Mouse (Mus musculus) lung, embryonic 15.5 days (tissue): ENCODE measurements at regions not wholly inside any gene's neighbourhood (a gene's known extent, or its start where the extent isn't known, plus 50 kb on each side); places are given as distances from the start of the nearest gene placed in this dataset.

Experiments
- ATAC-seq: fragments of 200-750 bp; cut with Nextera tagmentation; 2 replicates; pipeline ENCODE4 v1.8.0; 2017; ENCODE audit warnings: moderate number of reproducible peaks, borderline replicate concordance; ENCODE audit not compliant: low FRiP score, low TSS enrichment; ENCODE audit errors: extremely low read depth
- H3K27ac ChIP-seq: fragments of 300-500 bp; sonication (generic); 2 replicates; pipeline ENCODE4 v1.5.1; 2015; ENCODE audit warnings: moderate library complexity, mild to moderate bottlenecking, inconsistent platforms
- H3K27me3 ChIP-seq: fragments of 300-500 bp; sonication (generic); 2 replicates; pipeline ENCODE4 v1.6.1; 2015; ENCODE audit warnings: inconsistent platforms
- H3K36me3 ChIP-seq: fragments of 300-500 bp; sonication (generic); 2 replicates; pipeline ENCODE4 v1.6.1; 2015; ENCODE audit warnings: inconsistent platforms
- H3K4me1 ChIP-seq: fragments of 300-500 bp; sonication (generic); 2 replicates; pipeline ENCODE4 v1.6.1; 2015; ENCODE audit warnings: inconsistent platforms
- H3K4me2 ChIP-seq: fragments of 300-500 bp; sonication (generic); 2 replicates; pipeline ENCODE4 v1.6.1; 2015; ENCODE audit warnings: inconsistent platforms, mild to moderate bottlenecking, moderate library complexity
- H3K4me3 ChIP-seq: fragments of 300-500 bp; sonication (generic); 2 replicates; pipeline ENCODE4 v1.5.1; 2015; ENCODE audit warnings: mild to moderate bottlenecking, inconsistent platforms
- H3K9ac ChIP-seq: fragments of 300-500 bp; sonication (generic); 2 replicates; pipeline ENCODE4 v1.6.1; 2015; ENCODE audit warnings: inconsistent platforms
- H3K9me3 ChIP-seq: fragments of 300-500 bp; sonication (generic); 2 replicates; pipeline ENCODE4 v1.6.1; 2016; ENCODE audit warnings: inconsistent platforms
- WGBS: fragments of 180-500 bp; shearing (Covaris S2); methylation state at CpG from one replicate; pipeline ENCODE4 v1.1.7; 2015; 5-methylcytosine and 5-hydroxymethylcytosine counted together

GRCm38 (mm10) chr16:77459651-77460050 is 142.2 kb downstream of the Gm11146 start:
- Histone ChIP-seq H3K4me3 (no peak overlapping the region), H3K4me2 (no peak overlapping the region), H3K27ac (no peak overlapping the region), H3K36me3 (no peaks in the 10 kb centered on the region), H3K9ac (no peak overlapping the region), H3K4me1 (peaks cover 6% of the 10 kb centered on the region), H3K27me3 (no peaks in the 10 kb centered on the region), H3K9me3 (no peaks in the 10 kb centered on the region)
- ATAC-seq, result no peak
- WGBS, result 30% methylated on average over 2 of the region's 2 CpGs

GRCm38 (mm10) chr16:77444647-77445046 is 157.2 kb downstream of the Gm11146 start:
- Histone ChIP-seq H3K4me3 (no peak overlapping the region), H3K9ac (no peak overlapping the region), H3K4me2 (no peak overlapping the region), H3K4me1 (no peaks in the 10 kb centered on the region), H3K27me3 (no peaks in the 10 kb centered on the region), H3K9me3 (no peaks in the 10 kb centered on the region), H3K36me3 (no peaks in the 10 kb centered on the region), H3K27ac (no peak overlapping the region)
- ATAC-seq, result no peak
- 91% methylated on average over 6 of the region's 6 CpGs for WGBS

- no peak overlapping the region for H3K4me3 ChIP-seq
- no peak overlapping the region for H3K27ac ChIP-seq
- H3K4me2 ChIP-seq, result no peak overlapping the region
- WGBS, result 28% methylated on average over 4 of the region's 4 CpGs
- H3K36me3 ChIP-seq, result no peaks in the 10 kb centered on the region
- no peaks in the 10 kb centered on the region for H3K4me1 ChIP-seq
- no peaks in the 10 kb centered on the region for H3K9me3 ChIP-seq
- no peaks in the 10 kb centered on the region for H3K27me3 ChIP-seq
- ATAC-seq, result no peak; the same call in 1 of the 2 replicates
- no peak overlapping the region for H3K9ac ChIP-seq
Observed at GRCm38 (mm10) chr16:77444006-77444405, 157.9 kb downstream of the Gm11146 start.

GRCm38 (mm10) chr16:77443318-77443717 is 158.6 kb downstream of the Gm11146 start:
- Histone ChIP-seq H3K36me3 (no peaks in the 10 kb centered on the region), H3K4me3 (no peak overlapping the region), H3K9me3 (no peaks in the 10 kb centered on the region), H3K4me2 (no peak overlapping the region), H3K9ac (no peak overlapping the region), H3K27ac (no peak overlapping the region), H3K4me1 (no peaks in the 10 kb centered on the region), H3K27me3 (no peaks in the 10 kb centered on the region)
- no peak for ATAC-seq
- WGBS, result 86% methylated on average over 5 of the region's 5 CpGs

GRCm38 (mm10) chr16:77442866-77443265 is 159.0 kb downstream of the Gm11146 start:
- Histone ChIP-seq H3K9me3 (no peaks in the 10 kb centered on the region), H3K4me3 (no peak overlapping the region), H3K9ac (no peak overlapping the region), H3K27me3 (no peaks in the 10 kb centered on the region), H3K4me2 (no peak overlapping the region), H3K4me1 (no peaks in the 10 kb centered on the region), H3K27ac (no peak overlapping the region), H3K36me3 (no peaks in the 10 kb centered on the region)
- ATAC-seq, result no peak
- 89% methylated on average over 6 of the region's 6 CpGs for WGBS

- no peak overlapping the region for H3K4me2 ChIP-seq
- no peaks in the 10 kb centered on the region for H3K36me3 ChIP-seq
- H3K4me3 ChIP-seq, result no peak overlapping the region
- ATAC-seq, result no peak
- no peak overlapping the region for H3K9ac ChIP-seq
- H3K4me1 ChIP-seq, result no peaks in the 10 kb centered on the region
- whole genome bisulfite sequencing, result 70% methylated on average over 4 of the region's 4 CpGs
- no peaks in the 10 kb centered on the region for H3K9me3 ChIP-seq
- H3K27ac ChIP-seq, result no peak overlapping the region
- H3K27me3 ChIP-seq, result no peaks in the 10 kb centered on the region
Observed at GRCm38 (mm10) chr16:77431345-77431744, 170.5 kb downstream of the Gm11146 start.

GRCm38 (mm10) chr16:77422385-77423363 is 179.2 kb downstream of the Gm11146 start:
- WGBS, result 83% methylated on average over 12 of the region's 12 CpGs
- no peaks in the 10 kb centered on the region for H3K9me3 ChIP-seq
- ATAC-seq, result no peak
- no peak overlapping the region for H3K27ac ChIP-seq
- H3K4me1 ChIP-seq, result no peaks in the 10 kb centered on the region; the same call in 1 of the 2 replicates
- H3K9ac ChIP-seq, result no peak overlapping the region
- no peak overlapping the region for H3K4me3 ChIP-seq
- no peaks in the 10 kb centered on the region for H3K36me3 ChIP-seq
- H3K4me2 ChIP-seq, result no peak overlapping the region
- no peaks in the 10 kb centered on the region for H3K27me3 ChIP-seq

- H3K4me1 ChIP-seq, result no peaks in the 10 kb centered on the region; the same call in 1 of the 2 replicates
- H3K36me3 ChIP-seq, result no peaks in the 10 kb centered on the region
- H3K27me3 ChIP-seq, result no peaks in the 10 kb centered on the region
- H3K9ac ChIP-seq, result no peak overlapping the region
- peak overlapping the region; percentile 5; the same call in 1 of the 2 replicates for H3K4me2 ChIP-seq
- H3K4me3 ChIP-seq, result no peak overlapping the region
- WGBS, result 48% methylated on average over 10 of the region's 10 CpGs
- no peak overlapping the region for H3K27ac ChIP-seq
- no peaks in the 10 kb centered on the region for H3K9me3 ChIP-seq
- peak; percentile 19; the same call in 1 of the 2 replicates for ATAC-seq
Observed at GRCm38 (mm10) chr16:77421591-77422024, 180.3 kb downstream of the Gm11146 start.

GRCm38 (mm10) chr16:77421001-77421400 is 180.9 kb downstream of the Gm11146 start:
- Histone ChIP-seq H3K27ac (no peak overlapping the region), H3K4me2 (no peak overlapping the region), H3K4me3 (no peak overlapping the region), H3K36me3 (no peaks in the 10 kb centered on the region), H3K9me3 (no peaks in the 10 kb centered on the region), H3K27me3 (no peaks in the 10 kb centered on the region), H3K4me1 (no peaks in the 10 kb centered on the region; the same call in 1 of the 2 replicates), H3K9ac (no peak overlapping the region)
- 69% methylated on average over 6 of the region's 6 CpGs for WGBS
- no peak for ATAC-seq

- no peaks in the 10 kb centered on the region for H3K9me3 ChIP-seq
- 63% methylated on average over 8 of the region's 8 CpGs for WGBS
- no peaks in the 10 kb centered on the region for H3K27me3 ChIP-seq
- no peak for ATAC-seq
- H3K9ac ChIP-seq, result no peak overlapping the region
- no peak overlapping the region for H3K27ac ChIP-seq
- no peak overlapping the region for H3K4me3 ChIP-seq
- no peaks in the 10 kb centered on the region for H3K36me3 ChIP-seq
- no peaks in the 10 kb centered on the region; the same call in 1 of the 2 replicates for H3K4me1 ChIP-seq
- H3K4me2 ChIP-seq, result no peak overlapping the region
Observed at GRCm38 (mm10) chr16:77420136-77420860, 181.6 kb downstream of the Gm11146 start.

GRCm38 (mm10) chr16:77419116-77419735 is 182.7 kb downstream of the Gm11146 start:
- Histone ChIP-seq H3K27me3 (no peaks in the 10 kb centered on the region), H3K9ac (no peak overlapping the region), H3K4me2 (no peak overlapping the region), H3K9me3 (no peaks in the 10 kb centered on the region), H3K36me3 (no peaks in the 10 kb centered on the region), H3K4me1 (peaks cover 4% of the 10 kb centered on the region; the same call in 1 of the 2 replicates), H3K27ac (no peak overlapping the region), H3K4me3 (no peak overlapping the region)
- no peak for ATAC-seq
- WGBS, result 50% methylated on average over 4 of the region's 4 CpGs
